Mouse (Mus musculus): ENCODE data around the gene Src.

- TF ChIP-seq CTCF (IDR thresholded peaks at IDR 0.05; ENCODE audit: low read depth, low read length) (peak; percentile 11; the same call in 1 of the 2 replicates), POLR2A (IDR thresholded peaks at IDR 0.05; ENCODE audit: extremely low read depth, insufficient read depth, low read length) (no peak)
Measured at GRCm38 (mm10) chr2:157398539-157398938, 19.7 kb upstream of the Src start.
